Mouse (Mus musculus): ENCODE data around the gene Nudt17.
A peak's percentile ranks its signal among the peaks of the same experiment; 100 is the strongest.

- TF ChIP-seq CTCF (IDR thresholded peaks at IDR 0.05; ENCODE audit: insufficient read depth, low read depth, low read length) (peak; percentile 98), POLR2A (IDR thresholded peaks at IDR 0.05; ENCODE audit: insufficient read depth, low read depth, low read length) (no peak)
Observed at GRCm38 (mm10) chr3:96707903-96708683, at the start of gene Nudt17.

All from olfactory bulb, adult 2 months (tissue).